Mouse (Mus musculus): ENCODE data around the gene Gpr15.

Gpr15 gene

GRCm38 (mm10) chr16:58672396-58672795 lies 46.5 kb downstream of the Gpr15 start:
- no peak for DNase-seq (ENCODE audit: low read depth, low spot score)

GRCm38 (mm10) chr16:58671212-58671985 lies 47.5 kb downstream of the Gpr15 start:
- no peak for DNase-seq (ENCODE audit: low read depth, low spot score)

GRCm38 (mm10) chr16:58670643-58671042 lies 48.2 kb downstream of the Gpr15 start:
- DNase-seq (ENCODE audit: low read depth, low spot score): no peak

- peak; percentile 85 for DNase-seq (ENCODE audit: low read depth, low spot score)
Measured at GRCm38 (mm10) chr16:58669917-58670630, 48.8 kb downstream of the Gpr15 start, which contains the start of gene Cpox. Gene Cpox, plus strand, starts transcription at chr16:58670292.

- peak; percentile 63 for DNase-seq (ENCODE audit: low read depth, low spot score)
Measured at GRCm38 (mm10) chr16:58669264-58669663, 49.6 kb downstream of the Gpr15 start.

GRCm38 (mm10) chr16:58668586-58668985 lies 50.3 kb downstream of the Gpr15 start:
- DNase-seq (ENCODE audit: low read depth, low spot score): no peak
